Mouse (Mus musculus): ENCODE results near the gene Cacng5.

Cacng5 gene

GRCm38 (mm10) chr11:107914634-107915226, at the start of gene Cacng5:
Gene Cacng5 (minus strand): TSS chr11:107915055.
- no peak for DNase-seq

GRCm38 (mm10) chr11:107957566-107958350, 42.9 kb upstream of the Cacng5 start:
- DNase-seq = no peak

- no peak for DNase-seq
Observed at GRCm38 (mm10) chr11:107955191-107956062, 40.6 kb upstream of the Cacng5 start.

DNA sequence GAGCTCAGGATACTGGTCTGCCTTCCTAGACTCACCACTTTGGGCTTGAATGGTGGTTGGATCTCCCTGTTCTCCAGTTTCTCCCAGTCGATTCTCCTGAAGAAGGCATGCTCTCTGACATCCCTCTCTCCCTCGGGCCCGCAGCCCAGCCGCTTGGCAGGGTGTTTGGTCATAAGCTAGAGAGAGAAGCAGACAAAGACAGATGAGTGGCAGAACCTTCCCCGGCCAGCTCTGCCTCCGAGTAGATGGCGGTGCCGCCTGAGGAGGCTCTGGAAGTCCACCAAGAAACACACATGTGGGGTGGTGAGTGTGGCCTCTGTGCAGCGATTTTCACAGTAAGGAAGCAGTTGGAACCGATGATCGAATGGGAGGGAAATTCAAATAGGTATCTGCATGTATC, 36.6 kb upstream of the Cacng5 start:
- DNase-seq = no peak

GRCm38 (mm10) chr11:107950658-107951057, 35.8 kb upstream of the Cacng5 start:
- DNase-seq = no peak

DNA sequence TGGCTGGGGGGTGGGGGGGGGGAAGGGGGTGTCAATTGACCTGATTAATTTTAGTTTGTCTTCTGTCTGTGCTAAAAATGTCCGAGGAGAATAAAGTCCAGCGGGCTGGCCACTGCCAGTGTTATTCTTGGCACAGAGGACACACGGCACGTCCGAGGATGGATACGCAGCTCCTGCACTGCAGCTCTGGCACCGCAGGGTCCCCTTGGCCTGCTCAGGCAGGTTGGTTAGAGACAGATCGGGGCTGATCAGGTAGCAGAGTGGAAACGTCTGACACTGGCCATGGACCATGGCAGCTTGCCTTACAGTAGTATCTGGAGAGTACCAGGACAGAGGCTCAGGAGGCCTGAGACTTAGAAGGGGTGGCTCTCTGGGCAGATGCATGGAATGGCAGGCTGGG, 35.4 kb upstream of the Cacng5 start:
- DNase-seq = no peak

GRCm38 (mm10) chr11:107947951-107948350, 33.1 kb upstream of the Cacng5 start:
- no peak for DNase-seq

GRCm38 (mm10) chr11:107946823-107947222, 32.0 kb upstream of the Cacng5 start:
- DNase-seq = no peak

DNA sequence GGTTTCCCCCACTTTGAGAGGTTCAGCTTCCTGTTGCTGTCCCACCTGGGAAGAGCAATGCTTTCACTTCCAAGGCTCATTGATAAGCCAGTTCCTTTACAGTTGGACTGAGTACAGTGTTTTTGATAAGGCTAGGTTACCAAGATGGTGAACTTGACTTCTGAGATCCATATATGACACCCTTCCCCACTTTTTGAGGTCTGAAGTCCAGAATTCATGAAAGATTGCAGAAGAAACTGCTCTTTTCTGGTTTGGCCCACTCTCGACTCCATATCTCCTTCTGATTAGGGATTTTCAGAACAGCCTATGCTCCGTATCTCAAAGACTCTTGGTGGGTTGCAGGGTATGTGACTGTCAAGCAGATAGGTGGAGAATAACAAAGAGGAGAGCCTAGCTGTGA, 22.1 kb upstream of the Cacng5 start:
- DNase-seq = no peak

DNA sequence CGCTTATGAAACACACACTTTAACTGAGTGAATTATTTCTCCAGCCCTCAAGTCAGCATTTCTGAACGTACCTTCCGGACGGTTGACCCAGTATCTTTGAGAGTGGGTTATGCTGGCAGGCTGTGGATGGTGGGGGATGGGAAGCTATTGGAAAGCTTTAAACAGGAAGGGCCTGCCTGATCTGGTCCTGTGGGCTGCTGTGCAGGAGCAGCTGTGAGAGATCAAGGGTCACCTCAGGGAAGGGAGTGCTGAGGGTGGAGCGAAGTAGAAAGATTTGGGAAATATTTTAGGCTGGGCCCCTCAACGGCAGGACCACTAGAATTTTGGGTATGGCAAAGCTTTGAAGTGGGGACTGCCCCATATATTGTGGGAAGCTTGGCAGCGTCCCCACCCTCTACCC, 16.9 kb upstream of the Cacng5 start:
- no peak for DNase-seq

DNA sequence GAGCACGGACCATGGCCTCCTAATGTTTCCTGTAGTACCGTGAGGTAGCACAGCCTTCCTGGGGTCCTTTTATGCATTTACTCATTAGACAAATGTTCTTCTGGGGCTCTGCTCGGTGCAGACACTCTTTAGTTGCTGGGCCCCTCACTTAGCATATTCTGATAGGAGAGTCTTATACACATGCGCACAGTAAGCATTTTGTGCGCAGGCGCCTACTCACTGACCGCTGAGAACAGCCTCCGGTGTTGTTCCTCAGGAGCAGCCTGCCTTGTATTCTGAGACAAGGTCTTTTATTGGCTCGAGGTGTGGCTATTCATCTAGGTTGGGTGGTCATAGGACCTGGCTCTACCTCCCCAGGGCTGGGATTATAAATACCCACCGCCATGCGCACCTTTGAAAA, 16.4 kb upstream of the Cacng5 start:
- DNase-seq = no peak

- peak; percentile 25 for DNase-seq
Observed at GRCm38 (mm10) chr11:107929712-107930111, 14.9 kb upstream of the Cacng5 start.

DNA sequence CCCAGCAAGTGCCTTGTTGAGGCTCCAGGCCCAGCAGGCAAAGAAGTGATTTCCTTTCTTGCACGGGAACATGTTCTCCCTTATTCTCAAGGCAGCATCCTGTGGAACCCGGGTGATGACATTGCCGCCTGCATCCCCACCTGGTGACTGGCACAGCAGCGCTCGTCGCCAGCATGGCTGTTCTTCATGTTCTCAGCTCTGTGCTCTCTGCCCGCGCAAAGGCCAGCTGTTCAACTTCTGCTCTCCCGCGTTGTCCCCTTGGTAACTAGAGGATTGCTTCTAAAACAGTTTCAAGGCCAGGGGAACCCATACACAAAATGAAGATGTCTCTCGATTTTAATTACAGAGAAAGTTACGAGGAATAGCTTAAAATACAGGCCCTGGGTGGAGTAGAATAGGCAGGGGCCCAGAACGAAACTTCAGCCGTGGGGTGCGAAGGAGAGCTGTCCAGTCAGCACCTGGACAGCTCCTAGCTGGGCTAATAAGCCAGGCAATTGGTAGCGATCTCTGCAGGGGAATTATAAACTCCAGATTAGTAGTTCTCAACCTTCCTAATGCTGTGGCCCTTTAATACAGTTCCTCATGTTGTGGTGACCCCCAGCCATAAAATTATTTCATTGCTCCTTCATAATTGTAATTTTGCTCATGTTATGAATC, 5.1 kb upstream of the Cacng5 start:
- no peak for DNase-seq

DNA sequence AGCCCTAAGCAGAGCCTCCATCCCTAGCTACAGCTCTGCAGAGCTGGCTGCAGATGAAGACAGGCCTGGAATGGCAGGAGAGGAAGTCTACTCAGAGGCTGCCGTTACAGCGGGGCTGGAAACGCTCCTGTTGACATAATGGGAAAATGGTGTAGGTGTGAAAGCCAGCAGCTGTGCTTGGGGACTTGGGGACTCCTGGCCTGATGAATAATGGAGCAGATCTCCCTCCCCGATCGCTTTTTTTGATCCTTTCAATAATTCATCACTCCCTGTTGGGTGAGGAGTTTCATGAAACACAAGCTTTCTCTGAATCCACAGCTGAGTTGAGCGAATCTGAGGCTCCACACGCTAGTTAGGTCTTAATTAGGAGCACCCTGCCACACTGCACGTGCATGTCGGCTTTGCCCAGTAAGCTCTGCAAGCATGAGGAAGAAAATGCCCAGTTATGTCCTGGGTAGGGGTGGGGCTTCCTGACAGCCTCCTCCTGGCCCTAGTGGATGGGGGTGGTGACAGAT, 2.9 kb upstream of the Cacng5 start:
- no peak for DNase-seq

DNA sequence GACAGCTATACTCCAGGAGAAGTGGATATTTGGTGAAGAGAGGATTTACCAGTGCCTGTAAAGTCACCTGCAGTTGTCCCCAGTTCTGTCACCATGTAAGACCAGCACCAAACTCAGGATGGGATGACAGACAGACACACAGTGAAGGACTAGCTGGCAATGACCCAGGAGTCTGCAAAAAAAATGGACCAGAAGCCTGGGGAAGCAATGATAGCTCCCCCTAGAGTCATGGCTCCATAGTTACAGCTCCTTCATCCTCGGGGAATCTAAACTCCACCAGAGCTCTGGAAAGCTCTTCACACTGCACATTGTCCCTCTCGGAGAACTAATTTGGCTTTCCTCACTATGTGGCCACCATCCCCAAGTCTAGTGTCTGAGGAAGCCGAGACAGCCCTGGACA, 1.5 kb downstream of the Cacng5 start:
- no peak for DNase-seq

- no peak for DNase-seq
Observed at GRCm38 (mm10) chr11:107905364-107905763, 9.5 kb downstream of the Cacng5 start.

DNA sequence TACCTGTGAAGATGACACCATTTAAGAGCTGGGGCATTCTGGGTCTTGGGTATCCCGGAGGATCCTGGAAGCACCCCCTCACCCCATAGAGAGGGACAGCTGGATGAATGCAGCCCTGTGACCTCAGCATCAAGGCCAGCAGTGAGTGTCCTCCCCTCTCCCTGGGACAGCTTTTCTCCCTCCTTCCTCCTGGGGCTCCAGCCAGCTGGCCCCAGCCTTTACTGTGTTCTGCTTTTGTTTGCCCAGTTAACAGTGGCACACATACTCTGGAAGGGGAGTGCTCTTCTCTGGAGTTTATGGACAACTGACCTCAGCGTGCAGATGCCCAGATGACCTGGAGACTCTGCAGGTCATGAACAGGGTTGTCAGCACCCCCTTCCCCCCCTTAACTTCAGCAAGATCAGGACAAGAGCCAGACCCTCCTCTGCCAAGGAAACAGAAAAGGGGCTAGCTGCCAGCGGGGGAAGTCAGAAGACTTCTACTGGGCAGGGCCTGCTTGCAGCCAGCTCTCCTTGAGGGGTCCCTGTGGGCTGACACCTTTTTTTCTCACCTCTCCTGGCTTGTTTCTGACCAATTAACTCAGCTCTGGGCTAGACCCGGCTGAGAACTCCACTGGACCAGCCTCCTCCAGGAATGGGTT, 10.8 kb downstream of the Cacng5 start:
- no peak for DNase-seq

GRCm38 (mm10) chr11:107900470-107900869, 14.4 kb downstream of the Cacng5 start:
- no peak for DNase-seq

DNA sequence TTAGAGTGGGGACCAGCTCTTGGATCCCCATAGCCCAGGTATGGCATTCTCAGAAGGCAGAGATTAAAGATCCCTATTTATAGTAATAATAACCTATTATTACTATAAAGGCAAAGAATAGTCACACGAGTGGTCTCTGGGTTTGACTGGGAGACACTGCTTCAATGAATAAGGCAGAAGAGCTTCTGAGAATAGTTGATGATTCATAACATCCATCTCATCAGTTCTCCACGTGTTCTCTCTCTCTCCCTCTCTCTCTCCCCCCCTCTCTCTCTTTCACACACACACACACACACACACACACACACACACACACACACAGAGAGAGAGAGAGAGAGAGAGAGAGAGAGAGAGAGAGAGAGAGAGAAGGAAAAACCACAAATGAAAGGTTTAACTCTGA, 16.2 kb downstream of the Cacng5 start:
- DNase-seq = no peak

GRCm38 (mm10) chr11:107895635-107896034, 19.2 kb downstream of the Cacng5 start:
- DNase-seq = no peak

- DNase-seq = no peak
Observed at GRCm38 (mm10) chr11:107891377-107891776, 23.5 kb downstream of the Cacng5 start.

DNA sequence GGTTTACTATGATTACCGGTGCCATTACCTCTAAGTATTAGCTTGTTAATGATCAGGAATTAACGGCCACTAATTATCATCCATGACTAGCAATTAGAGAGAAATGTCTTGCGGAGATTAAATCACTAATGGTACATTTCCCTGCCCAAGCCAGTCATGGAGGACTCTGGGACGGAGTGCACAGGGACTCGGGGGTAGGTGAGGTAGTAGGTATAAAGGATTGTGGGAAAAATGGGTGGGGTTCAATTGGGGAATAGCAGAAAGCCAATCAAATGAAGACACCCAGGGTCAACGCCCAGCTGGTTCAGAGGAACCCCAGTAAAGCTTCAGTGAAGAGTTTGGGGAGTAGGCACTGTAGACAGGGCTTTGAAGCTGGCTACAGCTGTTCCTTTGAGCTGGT, 27.5 kb downstream of the Cacng5 start:
- no peak for DNase-seq

All from right cerebral cortex, postnatal 25 days (tissue).